Mouse (Mus musculus) embryonic fibroblast, embryonic 13.5 days (primary cell): ENCODE results near the gene Tmem191c. TPM values are rescaled to one million over a fixed set of nuclear protein-coding genes. Genes with fewer than 3 reads are reported as not detected.

Experiments
- H3K27ac ChIP-seq: 2 replicates; pipeline ENCODE4 v1.5.1; 2012; ENCODE audit warnings: low read length, control low read depth, inconsistent platforms; ENCODE audit not compliant: insufficient read depth
- H3K4me1 ChIP-seq: 2 replicates; pipeline ENCODE4 v1.6.1; 2011; ENCODE audit warnings: low read length; ENCODE audit not compliant: control insufficient read depth, insufficient read depth
- H3K4me3 ChIP-seq: 2 replicates; pipeline ENCODE4 v1.5.1; 2011; ENCODE audit warnings: mild to moderate bottlenecking, control low read depth, low read length; ENCODE audit not compliant: insufficient read depth
- CTCF ChIP-seq: IDR thresholded peaks from 2 replicates; pipeline ENCODE4 v1.5.1; 2011; ENCODE audit warnings: mild to moderate bottlenecking, control low read depth, low read length, moderate library complexity, borderline replicate concordance; ENCODE audit not compliant: insufficient read depth
- POLR2A ChIP-seq: IDR thresholded peaks from 2 replicates; pipeline ENCODE4 v1.6.1; 2011; ENCODE audit warnings: low read depth, mild to moderate bottlenecking, control low read depth, low read length, moderate library complexity
- polyA plus RNA-seq: library from polyadenylated mRNA; stranded (reverse); fragments of >200 nt; gene quantifications from 2 replicates; pipeline ENCODE4 v1.2.4, GENCODE M21; 2011; ENCODE audit warnings: low read depth; ENCODE audit not compliant: missing spikeins, insufficient read length

Gene Tmem191c
- polyA plus RNA-seq, 1 experiment, result 4.5 TPM

DNA sequence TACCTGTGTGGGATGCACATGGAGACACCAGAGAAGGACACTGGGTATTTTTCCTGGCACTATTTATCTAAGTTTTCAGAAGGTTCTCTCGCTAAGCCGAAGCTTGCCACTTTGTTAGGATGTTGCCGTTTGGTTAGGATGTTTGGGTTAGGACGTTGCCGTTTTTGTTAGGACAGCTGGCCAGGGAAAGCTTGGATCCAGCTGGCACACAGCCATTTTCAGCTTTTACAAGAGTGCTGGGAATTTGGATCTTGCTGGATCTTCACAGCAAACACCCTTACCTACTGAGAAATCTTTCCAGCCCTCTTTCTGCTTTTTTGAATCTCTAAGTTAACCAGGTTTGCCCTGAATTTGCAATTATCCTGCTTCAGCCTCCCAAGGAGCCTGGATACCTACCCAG lies 45.6 kb downstream of the Tmem191c start:
- TF ChIP-seq CTCF, result no peak
- TF ChIP-seq POLR2A, result no peak
- Histone ChIP-seq H3K4me1 (no peaks in the 10 kb centered on the region), H3K4me3 (no peak overlapping the region), H3K27ac (no peak overlapping the region)

DNA sequence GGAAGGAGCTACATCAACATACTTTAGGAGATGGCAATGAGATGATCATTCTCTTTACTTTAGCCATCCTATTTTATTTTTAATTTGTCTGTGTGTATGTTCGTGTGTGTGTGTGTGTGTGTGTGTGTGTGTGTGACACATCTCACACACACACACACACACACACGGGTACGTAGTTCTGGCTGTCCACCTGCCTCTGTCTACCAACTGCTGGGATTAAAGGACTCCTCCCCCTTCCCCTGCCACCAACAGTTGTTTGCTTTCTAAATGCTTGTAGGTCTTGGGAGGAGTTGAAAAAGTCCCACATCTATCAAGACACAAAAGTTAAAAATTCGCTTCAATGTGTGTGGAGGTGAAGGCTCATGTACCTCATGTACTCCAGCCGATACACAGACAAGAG lies 48.9 kb downstream of the Tmem191c start:
- Histone ChIP-seq H3K4me1 (no peaks in the 10 kb centered on the region), H3K27ac (no peak overlapping the region), H3K4me3 (no peak overlapping the region)
- TF ChIP-seq CTCF (no peak), POLR2A (no peak)

DNA sequence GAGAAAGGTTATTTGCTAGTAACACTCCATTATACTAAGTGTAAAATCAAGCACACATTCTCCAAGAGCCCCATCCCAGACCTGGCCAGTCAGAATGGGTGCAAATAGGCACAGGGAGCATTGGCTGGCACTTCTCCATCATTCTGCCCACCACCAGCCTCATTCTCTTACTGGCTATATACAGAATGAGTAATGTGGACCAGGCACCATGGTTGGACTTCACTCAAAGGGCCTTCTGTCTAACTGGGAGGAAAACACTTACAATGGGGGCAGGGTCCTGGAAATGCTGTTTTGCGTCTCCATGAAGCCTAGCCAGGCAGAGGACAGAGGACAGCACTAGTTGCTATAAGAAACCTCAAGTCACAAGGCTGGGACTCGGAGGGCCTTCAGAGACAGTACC lies 50.2 kb downstream of the Tmem191c start:
- no peak for TF ChIP-seq CTCF
- no peak for TF ChIP-seq POLR2A
- Histone ChIP-seq H3K27ac (no peak overlapping the region), H3K4me1 (no peaks in the 10 kb centered on the region), H3K4me3 (no peak overlapping the region)

DNA sequence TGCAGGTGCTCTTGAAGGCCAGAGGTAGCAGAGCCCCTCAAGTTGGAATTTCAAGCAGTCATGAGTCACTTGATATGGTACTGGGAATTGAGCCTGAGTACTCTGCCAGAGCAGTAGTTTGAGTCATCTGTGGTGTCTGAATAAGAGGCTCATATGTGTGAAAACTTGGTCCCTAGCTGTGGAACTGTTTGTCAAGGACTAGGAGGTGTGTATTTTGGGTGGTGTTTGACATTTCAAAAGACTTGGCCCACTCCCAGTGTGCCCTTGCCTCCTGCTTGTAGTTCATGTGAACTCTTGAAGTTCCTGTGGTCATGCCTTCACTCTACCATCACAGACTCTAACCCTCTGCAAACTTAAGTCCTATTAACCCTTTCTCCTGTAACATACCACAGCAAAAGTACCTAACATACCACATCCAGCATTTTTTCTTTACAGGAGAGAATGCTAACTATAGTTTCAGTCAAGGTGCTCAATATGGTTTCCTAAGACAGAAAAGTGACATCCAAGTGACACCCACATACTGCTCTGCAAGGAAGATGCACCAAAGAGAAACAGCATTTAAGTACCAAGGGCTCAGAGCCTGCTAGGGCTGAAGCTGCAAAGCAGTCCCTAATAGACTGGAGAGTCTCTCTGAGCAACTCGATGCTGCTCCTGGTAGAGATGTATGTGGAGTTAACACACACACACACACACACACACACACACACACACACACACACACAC lies 54.1 kb downstream of the Tmem191c start:
- H3K4me1 ChIP-seq, result no peaks in the 10 kb centered on the region
- H3K27ac ChIP-seq, result no peak overlapping the region
- no peak for TF ChIP-seq POLR2A
- no peak for TF ChIP-seq CTCF
- no peak overlapping the region for H3K4me3 ChIP-seq

DNA sequence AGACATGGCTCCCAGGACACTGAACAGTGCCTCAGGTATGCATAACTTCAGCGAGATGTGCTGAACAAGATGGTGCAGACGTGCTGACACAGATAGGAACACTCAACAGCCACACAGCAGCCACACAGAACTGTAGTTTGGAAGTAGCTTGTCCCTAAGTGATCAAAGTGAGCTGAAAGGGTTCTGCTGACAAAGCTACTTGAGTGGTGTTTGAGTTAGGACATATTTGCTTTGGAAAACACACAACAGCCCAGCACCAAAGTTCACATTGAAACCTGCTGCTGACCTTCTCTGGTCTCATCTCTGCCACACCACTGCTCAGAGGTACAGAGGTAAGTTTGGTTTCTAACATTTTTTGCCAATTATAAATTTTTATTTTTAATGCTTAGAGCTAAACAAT lies 55.2 kb downstream of the Tmem191c start, which contains the start of gene Serpind1:
TSS of gene Serpind1 (plus strand) at position 256 of the 400 bp plus-strand sequence.
- Histone ChIP-seq H3K4me1 (no peaks in the 10 kb centered on the region), H3K4me3 (no peak within 1 kb of the TSS), H3K27ac (no peak within 1 kb of the TSS)
- no peak for TF ChIP-seq POLR2A
- TF ChIP-seq CTCF, result no peak

DNA sequence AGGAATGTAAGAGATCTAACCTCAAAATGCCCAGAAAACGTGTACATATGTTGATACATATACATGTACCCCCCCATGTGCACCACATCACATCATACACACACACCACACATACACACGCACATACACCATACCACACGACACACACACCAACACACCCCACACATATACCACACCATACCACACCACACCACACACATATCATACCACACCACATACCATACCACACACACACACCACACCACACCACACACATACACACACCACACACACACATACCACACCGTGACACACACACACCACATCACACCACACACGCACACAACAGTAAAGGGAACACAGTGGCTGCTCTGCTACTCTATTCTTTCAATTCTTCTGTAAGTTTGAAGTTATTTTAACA lies 56.0 kb downstream of the Tmem191c start:
- H3K27ac ChIP-seq, result no peak overlapping the region
- no peak overlapping the region for H3K4me3 ChIP-seq
- H3K4me1 ChIP-seq, result no peaks in the 10 kb centered on the region
- TF ChIP-seq CTCF, result no peak
- TF ChIP-seq POLR2A, result no peak

Other genes with a start within 250 kb of the Tmem191c start
- 1.0 and 2.2 TPM in 2 replicates for gene Ypel1, start 206.4 kb upstream of the Tmem191c start, polyA plus RNA-seq
- gene Ppil2, start 164.8 kb upstream of the Tmem191c start, polyA plus RNA-seq, result 82.6 and 97.5 TPM in 2 replicates
- 5.4 and 6.3 TPM in 2 replicates for gene 2610318N02Rik, start 150.9 kb upstream of the Tmem191c start, polyA plus RNA-seq
- 17.0 and 23.2 TPM in 2 replicates for gene Sdf2l1, start 143.7 kb upstream of the Tmem191c start, polyA plus RNA-seq
- 5.9 and 9.5 TPM in 2 replicates for gene Ydjc, start 131.5 kb upstream of the Tmem191c start, polyA plus RNA-seq
- gene Ccdc116, start 128.8 kb upstream of the Tmem191c start, polyA plus RNA-seq, result 0.97 and 1.6 TPM in 2 replicates
- gene Ube2l3, start 73.4 kb upstream of the Tmem191c start, polyA plus RNA-seq, result 163 and 173 TPM in 2 replicates
- not detected in 2 replicates for gene Rimbp3, start 67.5 kb upstream of the Tmem191c start, polyA plus RNA-seq
- 1.5 and 2.8 TPM in 2 replicates for gene Hic2, start 42.5 kb upstream of the Tmem191c start, polyA plus RNA-seq
- not detected in 2 replicates for gene Serpind1, start 55.3 kb downstream of the Tmem191c start, polyA plus RNA-seq
- gene Snap29, start 129.9 kb downstream of the Tmem191c start, polyA plus RNA-seq, result 19.5 and 19.8 TPM in 2 replicates
- gene Pi4ka, start 130.2 kb downstream of the Tmem191c start, polyA plus RNA-seq, result 58.4 and 59.3 TPM in 2 replicates
- gene Crkl, start 175.9 kb downstream of the Tmem191c start, polyA plus RNA-seq, result 35.7 and 39.3 TPM in 2 replicates
- gene Aifm3, start 213.5 kb downstream of the Tmem191c start, polyA plus RNA-seq, result not detected in 2 replicates
- gene Lztr1, start 232.6 kb downstream of the Tmem191c start, polyA plus RNA-seq, result 97.5 and 113 TPM in 2 replicates